Mouse (Mus musculus) testis, postnatal 10 days (tissue): ENCODE data around the gene Olfr1243.
"Not testable (repeated sequence)": the region's sequence is repeated elsewhere in the genome, so short reads cannot be mapped to it uniquely, and the experiment has no call there.

Source experiments
- DNase-seq: peaks from one replicate; pipeline ENCODE4 v3.0.0; 2021; ENCODE audit warnings: low spot score

The Olfr1243 gene

GRCm38 (mm10) chr2:89531387-89531786 lies at the start of gene Olfr1243:
TSS of gene Olfr1243 (minus strand) at chr2:89531487.
- no peak for DNase-seq

DNA sequence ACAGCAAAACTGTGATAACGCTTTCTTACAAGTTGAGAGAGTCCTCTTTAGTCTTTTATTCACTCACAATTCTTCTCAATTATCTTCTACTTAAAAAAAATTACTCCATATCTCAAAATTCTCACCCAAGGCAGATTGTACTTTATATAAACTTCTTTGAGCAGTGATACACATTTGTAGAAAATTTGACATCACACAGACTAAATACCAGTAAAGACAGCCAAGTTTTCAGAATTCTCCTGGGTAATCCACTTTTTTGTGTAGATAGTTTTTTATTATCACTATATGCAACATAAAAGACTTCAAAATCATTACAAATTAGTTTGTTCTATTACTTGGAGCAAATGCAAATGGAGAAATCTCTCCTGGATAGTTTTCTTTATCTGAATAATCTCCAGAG lies 47.1 kb upstream of the Olfr1243 start, which contains the start of gene Olfr1245:
Gene Olfr1245 (minus strand): TSS at position 101 of the 400 bp plus-strand sequence.
- DNase-seq: no peak

- DNase-seq: not testable (repeated sequence)
Measured at GRCm38 (mm10) chr2:89562706-89563105, 31.4 kb upstream of the Olfr1243 start.

DNA sequence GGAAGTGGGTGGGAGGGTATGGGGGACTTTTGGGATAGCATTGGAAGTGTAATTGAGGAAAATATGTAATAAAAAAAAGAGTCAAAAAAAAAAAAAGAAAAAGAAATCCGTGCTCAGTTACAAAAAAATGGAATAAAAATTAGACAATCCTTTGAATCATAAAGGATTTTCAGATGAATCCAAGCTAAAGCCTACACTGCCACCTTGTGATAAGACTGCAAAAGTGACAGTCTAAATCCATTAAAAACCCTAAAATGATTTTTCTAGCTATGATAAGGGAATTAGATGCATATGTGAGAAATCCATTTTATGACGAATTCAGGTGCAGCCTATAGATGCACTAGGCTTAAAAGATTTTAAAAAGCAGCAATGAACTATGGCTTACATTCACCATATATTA lies 13.2 kb upstream of the Olfr1243 start:
- DNase-seq: no peak

GRCm38 (mm10) chr2:89539923-89540322 lies 8.6 kb upstream of the Olfr1243 start:
- no peak for DNase-seq

DNA sequence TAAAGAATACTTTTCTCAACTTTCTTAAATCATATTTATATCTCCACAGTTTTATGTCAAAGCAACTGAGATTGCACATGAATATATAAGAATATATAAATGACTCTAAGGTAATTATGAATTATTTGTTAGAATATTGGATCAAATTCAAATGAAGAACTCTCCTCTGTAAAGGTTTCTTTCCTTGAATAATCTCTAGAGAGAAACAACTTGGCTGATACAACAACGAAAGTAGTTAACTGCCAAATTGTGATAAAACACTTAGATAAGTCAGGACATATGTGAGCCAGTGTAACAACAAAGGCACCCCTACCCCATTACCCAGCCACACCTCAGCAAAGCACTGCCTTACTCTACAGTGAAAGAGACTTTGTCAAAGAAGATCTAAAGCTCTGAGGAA lies 33.1 kb downstream of the Olfr1243 start, which contains the start of gene Olfr1242:
Gene Olfr1242 (minus strand): TSS at position 101 of the 400 bp plus-strand sequence.
- no peak for DNase-seq

- DNase-seq: no peak
Measured at GRCm38 (mm10) chr2:89487026-89487425, 44.3 kb downstream of the Olfr1243 start, which contains the start of gene Olfr1241. TSS of gene Olfr1241 (minus strand) at chr2:89487126.
